Mouse (Mus musculus): Measurements from ENCODE around the gene Axin2.

GRCm38 (mm10) chr11:108891111-108891870, 28.9 kb upstream of the Axin2 start:
- TF ChIP-seq CTCF (IDR thresholded peaks at IDR 0.05) (no peak), EP300 (IDR thresholded peaks at IDR 0.05) (no peak)
